Mouse (Mus musculus): ENCODE measurements around the gene Vmn1r35. TPM values are rescaled to one million over a fixed set of nuclear protein-coding genes. Genes with fewer than 3 reads are reported as not detected.
"Not testable (repeated sequence)": the region's sequence is repeated elsewhere in the genome, so short reads cannot be mapped to it uniquely, and the experiment has no call there.

Gene Vmn1r35
- not detected in 2 replicates for polyA plus RNA-seq (2012)

- H3K27me3 ChIP-seq (ENCODE audit: control insufficient read depth) = no peaks in the 10 kb centered on the region
- H3K9me3 ChIP-seq (ENCODE audit: control insufficient read depth, low read length) = no peaks in the 10 kb centered on the region
- H3K36me3 ChIP-seq (ENCODE audit: control insufficient read depth) = no peaks in the 10 kb centered on the region
- H3K4me3 ChIP-seq (replicated peaks) = no peak within 1 kb of the TSS
- no peaks in the 10 kb centered on the region for H3K4me1 ChIP-seq (ENCODE audit: control insufficient read depth)
- TF ChIP-seq TAL1 (IDR thresholded peaks at IDR 0.05; ENCODE audit: low read length) (no peak), GATA1 (IDR thresholded peaks at IDR 0.05; ENCODE audit: low read length) (no peak)
Measured at GRCm38 (mm10) chr6:66685806-66686205, at the start of gene Vmn1r35. TSS of gene Vmn1r35 (minus strand) at chr6:66685906.

- not testable (repeated sequence) for H3K36me3 ChIP-seq (ENCODE audit: control insufficient read depth); H3K4me1 ChIP-seq (ENCODE audit: control insufficient read depth); H3K9me3 ChIP-seq (ENCODE audit: control insufficient read depth, low read length); H3K4me3 ChIP-seq (replicated peaks); H3K27me3 ChIP-seq (ENCODE audit: control insufficient read depth)
Measured at GRCm38 (mm10) chr6:66729082-66729481, 43.4 kb upstream of the Vmn1r35 start, which contains the start of gene Vmn1r37. TSS of gene Vmn1r37 (plus strand) at chr6:66729382.

- not testable (repeated sequence) for H3K9me3 ChIP-seq (ENCODE audit: control insufficient read depth, low read length); H3K4me3 ChIP-seq (replicated peaks); H3K36me3 ChIP-seq (ENCODE audit: control insufficient read depth); H3K4me1 ChIP-seq (ENCODE audit: control insufficient read depth); H3K27me3 ChIP-seq (ENCODE audit: control insufficient read depth)
Measured at GRCm38 (mm10) chr6:66719068-66719467, 33.4 kb upstream of the Vmn1r35 start, which contains the start of gene Vmn1r36. TSS of gene Vmn1r36 (minus strand) at chr6:66719168.

GRCm38 (mm10) chr6:66713854-66714253, 28.1 kb upstream of the Vmn1r35 start:
- Histone ChIP-seq H3K4me3 (replicated peaks) (no peak overlapping the region), H3K4me1 (ENCODE audit: control insufficient read depth) (no peaks in the 10 kb centered on the region), H3K27me3 (ENCODE audit: control insufficient read depth) (no peaks in the 10 kb centered on the region), H3K36me3 (ENCODE audit: control insufficient read depth) (no peaks in the 10 kb centered on the region), H3K9me3 (ENCODE audit: control insufficient read depth, low read length) (no peaks in the 10 kb centered on the region)
- TF ChIP-seq TAL1 (IDR thresholded peaks at IDR 0.05; ENCODE audit: low read length) (no peak), GATA1 (IDR thresholded peaks at IDR 0.05; ENCODE audit: low read length) (no peak)

- Histone ChIP-seq H3K27me3 (ENCODE audit: control insufficient read depth) (no peaks in the 10 kb centered on the region), H3K36me3 (ENCODE audit: control insufficient read depth) (no peaks in the 10 kb centered on the region), H3K9me3 (ENCODE audit: control insufficient read depth, low read length) (no peaks in the 10 kb centered on the region), H3K4me1 (ENCODE audit: control insufficient read depth) (no peaks in the 10 kb centered on the region), H3K4me3 (replicated peaks) (no peak overlapping the region)
- TF ChIP-seq TAL1 (IDR thresholded peaks at IDR 0.05; ENCODE audit: low read length) (no peak), GATA1 (IDR thresholded peaks at IDR 0.05; ENCODE audit: low read length) (no peak)
Measured at GRCm38 (mm10) chr6:66708901-66709300, 23.2 kb upstream of the Vmn1r35 start.

GRCm38 (mm10) chr6:66643779-66644178, 41.9 kb downstream of the Vmn1r35 start, which contains the start of gene Vmn1r34:
TSS of gene Vmn1r34 (minus strand) at chr6:66643879.
- H3K36me3 ChIP-seq (ENCODE audit: control insufficient read depth) = no peaks in the 10 kb centered on the region
- no peaks in the 10 kb centered on the region for H3K9me3 ChIP-seq (ENCODE audit: control insufficient read depth, low read length)
- no peak within 1 kb of the TSS for H3K4me3 ChIP-seq (replicated peaks)
- TF ChIP-seq GATA1 (IDR thresholded peaks at IDR 0.05; ENCODE audit: low read length) (no peak), TAL1 (IDR thresholded peaks at IDR 0.05; ENCODE audit: low read length) (no peak)
- H3K27me3 ChIP-seq (ENCODE audit: control insufficient read depth) = no peaks in the 10 kb centered on the region
- no peaks in the 10 kb centered on the region for H3K4me1 ChIP-seq (ENCODE audit: control insufficient read depth)

Other genes starting within 250 kb of the Vmn1r35 start
- 0.69 and 1.2 TPM in 2 replicates for gene Mad2l1, start 150.5 kb downstream of the Vmn1r35 start, polyA plus RNA-seq (2012)
- gene Vmn1r32, start 125.8 kb downstream of the Vmn1r35 start, polyA plus RNA-seq (2012) = not detected in 2 replicates
- 0.03 TPM in 1 of 2 replicates, not detected in the other for gene Vmn1r33, start 67.6 kb downstream of the Vmn1r35 start, polyA plus RNA-seq (2012)
- gene Vmn1r34, start 42.0 kb downstream of the Vmn1r35 start, polyA plus RNA-seq (2012) = not detected in 2 replicates
- not detected in 2 replicates for gene Vmn1r36, start 33.3 kb upstream of the Vmn1r35 start, polyA plus RNA-seq (2012)
- gene Vmn1r37, start 43.5 kb upstream of the Vmn1r35 start, polyA plus RNA-seq (2012) = not detected in 2 replicates
- not detected in 2 replicates for gene Vmn1r38, start 96.7 kb upstream of the Vmn1r35 start, polyA plus RNA-seq (2012)
- not detected in 2 replicates for gene Vmn1r39, start 124.7 kb upstream of the Vmn1r35 start, polyA plus RNA-seq (2012)
- 0.04 and 0.36 TPM in 2 replicates for gene Gng12, start 210.5 kb upstream of the Vmn1r35 start, polyA plus RNA-seq (2012)

Data from erythroblast, embryonic 14.5 days (primary cell).